Mouse (Mus musculus): ENCODE measurements around the gene Sbpl. TPM values are rescaled to one million over a fixed set of nuclear protein-coding genes. Genes with fewer than 3 reads are reported as not detected.

Gene Sbpl
- polyA plus RNA-seq, 1 experiment, result not detected

GRCm38 (mm10) chr17:23976665-23977064 lies 21.6 kb upstream of the Sbpl start:
- Histone ChIP-seq H3K27me3 (ENCODE audit: control insufficient read depth, insufficient read depth, low read length) (no peaks in the 10 kb centered on the region), H3K36me3 (ENCODE audit: control insufficient read depth, insufficient read depth, low read length) (no peaks in the 10 kb centered on the region), H3K4me3 (ENCODE audit: control insufficient read depth, low read depth, low read length) (no peak overlapping the region), H3K27ac (ENCODE audit: control insufficient read depth, insufficient read depth, low read depth, low read length) (no peak overlapping the region), H3K4me1 (ENCODE audit: control insufficient read depth, insufficient read depth, low read length) (no peaks in the 10 kb centered on the region)
- no peak for TF ChIP-seq POLR2A (IDR thresholded peaks at IDR 0.05; ENCODE audit: control insufficient read depth, low read depth, low read length)

DNA sequence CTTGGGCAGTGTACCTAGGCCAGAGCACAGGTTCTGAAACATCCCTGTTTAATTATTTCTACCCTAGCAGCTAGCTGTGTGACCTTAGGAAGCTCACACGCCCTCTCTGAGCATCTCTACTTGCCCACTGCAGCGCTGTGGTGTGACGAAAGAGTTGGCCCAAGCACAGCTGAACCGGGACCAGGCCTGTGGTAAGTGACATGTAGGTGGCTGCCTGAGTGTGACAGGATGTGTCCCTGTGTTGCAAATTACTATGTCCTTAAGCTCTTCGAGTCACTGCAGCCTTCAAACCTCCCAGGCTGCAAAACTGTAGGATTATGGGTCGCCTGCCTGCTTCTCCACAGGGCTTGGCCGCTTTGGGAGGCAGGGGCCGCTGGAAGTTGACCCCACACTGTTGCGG lies 16.2 kb upstream of the Sbpl start:
- Histone ChIP-seq H3K27me3 (ENCODE audit: control insufficient read depth, insufficient read depth, low read length) (no peaks in the 10 kb centered on the region), H3K4me3 (ENCODE audit: control insufficient read depth, low read depth, low read length) (no peak overlapping the region), H3K4me1 (ENCODE audit: control insufficient read depth, insufficient read depth, low read length) (no peaks in the 10 kb centered on the region; the same call in 1 of the 2 replicates), H3K36me3 (ENCODE audit: control insufficient read depth, insufficient read depth, low read length) (no peaks in the 10 kb centered on the region), H3K27ac (ENCODE audit: control insufficient read depth, insufficient read depth, low read depth, low read length) (no peak overlapping the region)
- TF ChIP-seq CTCF (IDR thresholded peaks at IDR 0.05; ENCODE audit: control insufficient read depth, insufficient read depth, insufficient replicate concordance, low read depth, low read length) (no peak), POLR2A (IDR thresholded peaks at IDR 0.05; ENCODE audit: control insufficient read depth, low read depth, low read length) (no peak)

- Histone ChIP-seq H3K27me3 (ENCODE audit: control insufficient read depth, insufficient read depth, low read length) (no peaks in the 10 kb centered on the region), H3K4me3 (ENCODE audit: control insufficient read depth, low read depth, low read length) (no peak overlapping the region)
- TF ChIP-seq CTCF (IDR thresholded peaks at IDR 0.05; ENCODE audit: control insufficient read depth, insufficient read depth, insufficient replicate concordance, low read depth, low read length) (peak; percentile 81; the same call in 1 of the 2 replicates), POLR2A (IDR thresholded peaks at IDR 0.05; ENCODE audit: control insufficient read depth, low read depth, low read length) (no peak)
Observed at GRCm38 (mm10) chr17:23969231-23969630, 14.2 kb upstream of the Sbpl start.

GRCm38 (mm10) chr17:23968780-23969179 lies 13.7 kb upstream of the Sbpl start:
- Histone ChIP-seq H3K27ac (ENCODE audit: control insufficient read depth, insufficient read depth, low read depth, low read length) (no peak overlapping the region), H3K27me3 (ENCODE audit: control insufficient read depth, insufficient read depth, low read length) (no peaks in the 10 kb centered on the region), H3K4me1 (ENCODE audit: control insufficient read depth, insufficient read depth, low read length) (no peaks in the 10 kb centered on the region; the same call in 1 of the 2 replicates), H3K4me3 (ENCODE audit: control insufficient read depth, low read depth, low read length) (no peak overlapping the region), H3K36me3 (ENCODE audit: control insufficient read depth, insufficient read depth, low read length) (no peaks in the 10 kb centered on the region)
- TF ChIP-seq CTCF (IDR thresholded peaks at IDR 0.05; ENCODE audit: control insufficient read depth, insufficient read depth, insufficient replicate concordance, low read depth, low read length) (no peak), POLR2A (IDR thresholded peaks at IDR 0.05; ENCODE audit: control insufficient read depth, low read depth, low read length) (no peak)

More at GRCm38 (mm10) chr17:23969231-23969630, 14.2 kb upstream of the Sbpl start:
- H3K27ac ChIP-seq (ENCODE audit: control insufficient read depth, insufficient read depth, low read depth, low read length), result no peak overlapping the region
- no peaks in the 10 kb centered on the region for H3K36me3 ChIP-seq (ENCODE audit: control insufficient read depth, insufficient read depth, low read length)
- no peaks in the 10 kb centered on the region; the same call in 1 of the 2 replicates for H3K4me1 ChIP-seq (ENCODE audit: control insufficient read depth, insufficient read depth, low read length)

GRCm38 (mm10) chr17:23966658-23967401 lies 11.8 kb upstream of the Sbpl start:
- Histone ChIP-seq H3K4me1 (ENCODE audit: control insufficient read depth, insufficient read depth, low read length) (no peaks in the 10 kb centered on the region; the same call in 1 of the 2 replicates), H3K27ac (ENCODE audit: control insufficient read depth, insufficient read depth, low read depth, low read length) (0 out of 2 replicates have a peak overlapping the region, but pooled peaks have one; percentile 12), H3K36me3 (ENCODE audit: control insufficient read depth, insufficient read depth, low read length) (no peaks in the 10 kb centered on the region), H3K27me3 (ENCODE audit: control insufficient read depth, insufficient read depth, low read length) (no peaks in the 10 kb centered on the region), H3K4me3 (ENCODE audit: control insufficient read depth, low read depth, low read length) (no peak overlapping the region)
- TF ChIP-seq CTCF (IDR thresholded peaks at IDR 0.05; ENCODE audit: control insufficient read depth, insufficient read depth, insufficient replicate concordance, low read depth, low read length), result no peak
- no peak for TF ChIP-seq POLR2A (IDR thresholded peaks at IDR 0.05; ENCODE audit: control insufficient read depth, low read depth, low read length)

- TF ChIP-seq CTCF (IDR thresholded peaks at IDR 0.05; ENCODE audit: control insufficient read depth, insufficient read depth, insufficient replicate concordance, low read depth, low read length) (no peak; the same call in 1 of the 2 replicates), POLR2A (IDR thresholded peaks at IDR 0.05; ENCODE audit: control insufficient read depth, low read depth, low read length) (no peak)
- Histone ChIP-seq H3K4me1 (ENCODE audit: control insufficient read depth, insufficient read depth, low read length) (no peaks in the 10 kb centered on the region; the same call in 1 of the 2 replicates), H3K27me3 (ENCODE audit: control insufficient read depth, insufficient read depth, low read length) (no peaks in the 10 kb centered on the region), H3K36me3 (ENCODE audit: control insufficient read depth, insufficient read depth, low read length) (no peaks in the 10 kb centered on the region), H3K27ac (ENCODE audit: control insufficient read depth, insufficient read depth, low read depth, low read length) (peak overlapping the region; percentile 14; the same call in 1 of the 2 replicates), H3K4me3 (ENCODE audit: control insufficient read depth, low read depth, low read length) (no peak overlapping the region)
Observed at GRCm38 (mm10) chr17:23965805-23966425, 10.8 kb upstream of the Sbpl start.

DNA sequence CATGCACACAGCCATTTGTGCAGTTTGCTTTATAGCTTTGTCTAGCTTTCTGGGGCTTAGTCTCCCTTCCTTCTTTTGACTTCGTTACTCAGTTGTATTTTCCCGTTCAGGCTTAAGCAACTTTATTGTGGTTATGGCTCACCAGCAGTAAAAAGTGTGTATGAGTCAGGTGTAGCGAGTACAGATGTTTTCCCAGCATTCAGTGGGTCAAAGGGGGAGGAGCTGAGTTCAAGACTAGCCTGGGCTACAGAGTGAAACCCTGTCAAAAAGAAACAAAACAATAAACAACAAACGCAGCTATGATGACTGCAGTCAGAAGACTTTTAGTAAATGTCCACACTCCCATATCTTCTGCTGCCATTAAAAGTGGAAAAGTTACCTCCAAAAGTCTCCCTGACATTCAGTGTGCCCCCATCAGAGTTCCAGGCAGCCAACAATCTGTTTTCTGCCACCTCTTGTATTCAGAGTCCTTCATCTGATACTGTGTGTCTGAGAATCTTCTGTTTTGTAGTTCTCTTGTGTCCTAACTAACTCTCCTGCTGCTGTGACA lies 6.6 kb upstream of the Sbpl start:
- no peak for TF ChIP-seq CTCF (IDR thresholded peaks at IDR 0.05; ENCODE audit: control insufficient read depth, insufficient read depth, insufficient replicate concordance, low read depth, low read length)
- TF ChIP-seq POLR2A (IDR thresholded peaks at IDR 0.05; ENCODE audit: control insufficient read depth, low read depth, low read length), result no peak
- H3K4me3 ChIP-seq (ENCODE audit: control insufficient read depth, low read depth, low read length), result no peak overlapping the region
- no peak overlapping the region for H3K27ac ChIP-seq (ENCODE audit: control insufficient read depth, insufficient read depth, low read depth, low read length)
- no peaks in the 10 kb centered on the region for H3K36me3 ChIP-seq (ENCODE audit: control insufficient read depth, insufficient read depth, low read length)
- H3K27me3 ChIP-seq (ENCODE audit: control insufficient read depth, insufficient read depth, low read length), result no peaks in the 10 kb centered on the region
- H3K4me1 ChIP-seq (ENCODE audit: control insufficient read depth, insufficient read depth, low read length), result no peaks in the 10 kb centered on the region; the same call in 1 of the 2 replicates
